Mouse (Mus musculus) layer of hippocampus, postnatal 10 days (tissue): ENCODE results near the gene Abca7. TPM values are rescaled to one million over a fixed set of nuclear protein-coding genes. Genes with fewer than 3 reads are reported as not detected.
"Not testable (repeated sequence)": the region's sequence is repeated elsewhere in the genome, so short reads cannot be mapped to it uniquely, and the experiment has no call there.

Experiments used
- DNase-seq, 2 experiments: peaks; one replicate each; pipeline ENCODE4 v3.0.0; 2021; ENCODE audit warnings: low spot score in 2 of 2
- long read RNA-seq: library from polyadenylated mRNA; stranded (forward); transcript quantifications from one replicate; pipeline ENCODE4 v2.0.0, GENCODE M21; 2023
- total RNA-seq, 2 experiments: library from RNA; stranded (reverse); gene quantifications; 2 replicates each; pipeline ENCODE4 v1.2.3; 2021

The Abca7 gene
- 10 to 100 TPM in 1 of 2 experiments, 1 to 10 TPM in 1; 9.3 to 10.3 TPM for total RNA-seq
- long read RNA-seq, partial matches to known transcripts: 1 of 2 reads
- long read RNA-seq, other reads (novel, unspliced or antisense): 1 of 2 reads

DNA sequence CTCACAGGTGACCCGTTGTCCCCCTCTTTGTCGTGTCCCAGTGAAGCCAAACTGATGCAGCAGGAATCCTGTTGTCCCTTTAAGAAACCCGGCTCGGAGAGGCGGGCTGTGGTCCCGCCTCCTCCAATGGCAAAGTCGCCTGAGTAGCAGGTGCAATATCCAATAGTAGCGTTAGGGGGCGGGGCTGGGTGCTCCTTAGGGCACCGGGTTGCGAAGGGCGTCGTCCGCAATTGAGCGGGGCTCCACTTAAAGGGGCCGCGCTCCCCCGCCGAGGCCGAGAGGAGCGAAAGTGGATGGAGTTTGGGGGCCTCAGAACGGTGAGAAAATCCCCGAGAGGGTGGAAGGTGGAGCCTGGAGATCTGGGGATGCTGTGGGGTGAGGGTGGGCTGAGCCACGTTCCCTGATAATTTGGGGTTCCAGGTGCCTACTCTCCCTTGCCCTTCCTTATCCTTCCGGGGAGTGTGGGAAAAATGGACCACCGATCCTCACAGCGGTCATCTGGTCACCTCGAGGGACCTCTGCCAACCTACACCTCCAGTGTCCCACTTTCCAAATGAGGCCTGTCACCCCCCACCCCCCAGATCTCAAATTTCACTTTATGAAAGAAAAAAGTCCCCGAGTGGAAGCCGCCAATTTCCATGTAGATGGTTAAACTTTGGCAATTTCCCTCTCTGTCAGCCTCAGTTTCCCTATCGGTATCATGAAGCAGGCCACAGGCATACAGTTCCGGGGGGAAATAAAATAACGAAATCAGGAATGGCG, at the start of gene Abca7:
Gene Abca7 (plus strand): TSS at position 223 of the 762 bp plus-strand sequence.
- DNase-seq: peak; percentile 98 to 99

DNA sequence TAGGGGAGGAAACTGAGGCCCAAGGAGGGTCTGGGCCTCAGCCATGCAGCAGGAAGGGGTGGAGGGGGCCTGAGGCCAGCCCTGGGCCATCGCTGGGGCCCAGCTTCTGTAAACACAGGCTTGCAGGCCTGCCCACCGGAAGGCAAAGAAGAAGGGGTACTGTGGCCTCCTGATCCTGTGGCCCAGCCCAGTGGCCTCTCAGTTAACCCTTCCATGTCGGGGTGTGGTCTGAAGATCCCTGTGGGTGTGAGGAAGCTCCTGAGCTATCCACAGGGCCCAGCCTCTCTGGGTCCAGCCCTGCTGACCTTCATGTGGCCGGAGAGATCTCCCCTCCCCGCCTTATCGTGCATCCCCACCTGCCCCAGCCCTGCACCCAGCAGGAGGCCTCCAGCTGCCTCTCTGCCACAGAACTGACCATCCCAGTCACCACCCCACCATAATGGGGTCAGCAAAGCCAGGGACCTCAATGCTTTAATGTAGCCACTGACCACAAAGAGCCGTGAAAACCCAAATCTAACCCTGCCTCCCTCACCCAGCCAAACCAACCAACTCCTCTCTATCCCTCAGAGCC, 49.5 kb upstream of the Abca7 start:
- DNase-seq: no peak

DNA sequence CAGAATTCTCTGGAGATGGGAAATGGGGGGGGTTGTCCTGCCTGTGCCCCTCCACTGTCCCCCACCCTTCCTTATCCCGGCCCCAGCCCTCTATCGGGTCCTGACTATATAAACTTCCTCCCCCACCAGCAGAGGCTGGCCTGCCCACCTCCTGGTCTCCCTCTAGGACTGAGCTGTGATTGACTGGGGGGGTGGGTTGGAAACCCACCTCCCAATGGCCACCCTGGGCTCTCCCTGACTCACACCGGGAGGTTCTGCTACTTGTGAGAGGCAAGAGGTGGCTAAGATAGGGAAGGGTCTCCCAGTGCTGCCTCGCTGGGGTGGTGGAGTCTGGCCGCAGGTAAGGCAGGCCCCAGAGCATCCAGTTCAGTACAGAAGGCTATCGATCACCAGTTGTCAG, 48.8 kb upstream of the Abca7 start:
- DNase-seq: no peak

DNA sequence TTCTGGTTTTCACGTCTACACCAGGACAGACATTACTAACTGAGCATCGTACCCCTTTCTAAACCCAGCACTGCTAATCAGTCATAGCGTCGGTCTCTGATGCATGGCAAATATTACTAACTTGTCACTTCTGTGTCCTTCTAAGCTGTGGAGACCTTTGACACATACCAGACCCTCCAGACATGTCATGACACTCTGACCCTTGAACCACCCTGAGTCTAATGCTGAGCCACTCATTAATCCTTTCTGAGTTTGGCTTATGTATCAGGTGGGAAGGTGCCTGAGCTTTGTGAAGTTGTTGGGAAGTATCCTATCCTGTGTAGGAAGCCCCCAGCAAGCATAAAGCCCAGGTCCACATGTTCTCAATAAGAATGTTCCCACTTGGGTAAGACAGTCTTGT, 46.4 kb upstream of the Abca7 start:
- DNase-seq: no peak

DNA sequence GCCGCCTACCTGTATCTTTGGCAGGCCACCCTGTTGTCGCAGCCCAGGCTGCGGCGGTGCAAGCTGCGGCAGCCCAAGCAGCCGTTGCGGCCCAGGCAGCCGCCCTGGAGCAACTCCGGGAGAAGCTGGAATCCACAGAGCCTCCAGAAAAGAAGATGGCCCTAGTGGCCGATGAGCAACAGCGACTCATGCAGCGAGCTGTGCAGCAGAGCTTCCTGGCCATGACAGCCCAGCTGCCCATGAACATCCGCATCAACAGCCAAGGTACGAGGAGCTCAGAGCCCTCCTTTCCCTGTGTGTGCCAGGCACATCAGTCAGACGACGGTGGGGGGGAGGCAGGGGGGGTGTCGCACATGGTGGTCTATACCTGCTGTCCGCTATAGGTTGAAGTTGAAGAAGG, 45.6 kb upstream of the Abca7 start:
- no peak for DNase-seq

DNA sequence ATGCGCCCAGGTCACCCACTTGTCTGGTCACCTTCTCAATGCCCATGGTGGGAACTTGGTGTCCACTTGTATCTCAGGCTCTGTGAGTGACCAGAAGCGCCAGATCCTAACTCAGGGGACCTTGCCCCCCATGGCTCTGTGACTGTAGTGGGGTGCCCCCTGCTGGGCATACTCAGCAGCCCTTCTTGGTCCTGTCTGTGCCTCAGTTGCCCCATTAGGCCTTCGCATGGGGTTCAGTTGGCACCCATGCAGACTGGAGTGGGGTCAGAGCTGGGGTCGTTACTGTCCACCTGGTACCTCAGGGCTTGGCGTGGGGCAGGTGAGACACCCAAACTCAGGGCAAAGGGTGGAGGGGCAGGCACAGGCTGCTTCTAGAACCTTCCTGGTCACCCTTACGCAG, 42.3 kb upstream of the Abca7 start:
- peak in 1 of 2 experiments; percentile 59 for DNase-seq

DNA sequence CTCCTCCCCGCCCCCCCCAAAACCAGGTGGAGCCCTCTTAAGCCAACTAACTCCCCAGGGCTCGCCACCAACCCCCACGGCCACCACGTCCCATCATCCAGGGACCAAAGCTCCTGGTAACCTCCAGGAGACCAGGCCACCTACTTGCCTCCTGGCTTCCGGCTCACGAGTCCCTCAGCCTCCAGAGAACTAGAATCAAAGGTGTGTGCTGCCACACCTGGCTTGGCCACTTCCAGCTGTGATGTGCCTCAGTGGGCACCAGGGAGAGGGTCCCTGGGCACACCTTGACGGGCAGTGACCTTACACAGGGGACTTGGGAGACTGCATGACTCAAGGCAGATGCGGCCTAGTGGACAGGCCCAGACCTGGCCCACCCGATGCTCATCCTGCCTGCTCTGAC, 40.6 kb upstream of the Abca7 start:
- DNase-seq: no peak

DNA sequence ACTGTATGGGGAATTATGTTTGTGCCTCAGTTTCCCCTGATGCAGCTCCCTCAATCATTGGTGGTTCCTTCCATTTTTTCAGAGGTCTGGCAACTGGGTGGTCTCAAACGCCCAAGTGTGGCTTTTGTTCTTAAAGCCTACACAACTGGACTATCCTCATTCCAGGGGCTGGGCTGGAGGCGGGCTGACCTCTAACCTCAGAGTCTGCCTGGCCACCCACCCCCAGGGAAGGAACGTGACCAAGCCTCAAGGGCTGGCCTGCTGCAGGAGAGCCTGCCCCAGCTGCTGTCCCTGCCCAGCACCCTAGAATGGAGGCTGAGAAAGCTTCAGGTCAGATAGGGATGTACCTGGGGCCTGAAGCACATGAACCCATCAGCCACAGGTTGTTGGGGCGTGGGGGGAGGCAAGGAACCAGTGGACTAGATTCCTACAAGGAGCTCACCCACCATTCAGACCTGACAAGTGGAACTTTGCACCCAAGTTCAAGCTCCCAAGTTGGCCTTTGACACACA, 39.6 kb upstream of the Abca7 start:
- no peak for DNase-seq

DNA sequence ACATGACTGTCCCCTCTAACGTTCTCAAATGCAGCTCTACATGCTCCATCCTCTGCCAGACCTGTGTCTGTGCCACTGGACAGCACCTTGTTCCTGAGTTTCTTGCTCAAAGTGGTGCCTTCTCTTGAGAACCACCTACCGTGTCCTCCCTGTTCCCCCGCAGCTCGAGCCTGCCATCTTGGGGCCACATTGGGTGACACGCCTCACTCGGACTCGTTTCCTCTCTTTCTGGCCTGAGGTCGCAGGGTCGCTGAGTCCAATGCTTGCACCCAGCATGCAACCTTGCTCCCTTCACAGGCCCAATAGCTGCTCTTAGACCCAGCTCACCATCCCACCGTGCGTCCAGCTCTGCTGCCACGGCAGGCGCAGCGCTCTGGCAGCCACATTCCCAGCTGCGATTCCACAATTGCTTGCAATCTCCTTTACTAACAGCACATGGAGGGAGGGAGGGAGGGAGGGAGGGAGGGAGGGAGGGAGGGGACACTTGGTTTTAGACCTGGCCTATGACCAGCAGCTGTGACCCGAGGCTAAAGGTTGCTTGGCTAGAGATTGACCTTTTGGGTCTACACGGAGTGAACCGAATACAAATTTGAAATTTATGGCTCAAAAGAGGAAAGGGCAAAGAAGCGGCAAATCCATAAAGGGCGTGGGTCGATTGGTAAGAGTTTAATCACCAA, 38.0 kb upstream of the Abca7 start:
- DNase-seq: peak; percentile 81 to 85

DNA sequence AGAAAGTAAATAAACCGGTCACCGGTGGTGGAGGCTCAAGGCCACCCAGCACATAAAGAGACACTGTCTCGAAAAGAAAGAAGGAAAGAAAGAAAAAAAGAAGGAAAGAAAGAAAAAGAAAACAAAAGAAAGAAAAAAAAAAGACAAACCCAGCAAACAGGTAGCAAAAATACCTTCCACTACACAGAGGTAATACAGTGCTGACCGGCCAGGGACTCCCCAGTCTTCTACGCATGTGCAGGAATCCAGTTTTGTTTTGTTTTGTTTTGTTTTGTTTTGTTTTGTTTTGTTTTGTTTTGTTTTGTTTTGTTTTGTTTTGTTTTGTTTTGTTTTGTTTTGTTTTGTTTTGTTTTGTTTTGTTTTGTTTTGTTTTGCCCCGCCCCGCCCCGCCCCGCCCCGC, 36.9 kb upstream of the Abca7 start:
- DNase-seq: not testable (repeated sequence)

DNA sequence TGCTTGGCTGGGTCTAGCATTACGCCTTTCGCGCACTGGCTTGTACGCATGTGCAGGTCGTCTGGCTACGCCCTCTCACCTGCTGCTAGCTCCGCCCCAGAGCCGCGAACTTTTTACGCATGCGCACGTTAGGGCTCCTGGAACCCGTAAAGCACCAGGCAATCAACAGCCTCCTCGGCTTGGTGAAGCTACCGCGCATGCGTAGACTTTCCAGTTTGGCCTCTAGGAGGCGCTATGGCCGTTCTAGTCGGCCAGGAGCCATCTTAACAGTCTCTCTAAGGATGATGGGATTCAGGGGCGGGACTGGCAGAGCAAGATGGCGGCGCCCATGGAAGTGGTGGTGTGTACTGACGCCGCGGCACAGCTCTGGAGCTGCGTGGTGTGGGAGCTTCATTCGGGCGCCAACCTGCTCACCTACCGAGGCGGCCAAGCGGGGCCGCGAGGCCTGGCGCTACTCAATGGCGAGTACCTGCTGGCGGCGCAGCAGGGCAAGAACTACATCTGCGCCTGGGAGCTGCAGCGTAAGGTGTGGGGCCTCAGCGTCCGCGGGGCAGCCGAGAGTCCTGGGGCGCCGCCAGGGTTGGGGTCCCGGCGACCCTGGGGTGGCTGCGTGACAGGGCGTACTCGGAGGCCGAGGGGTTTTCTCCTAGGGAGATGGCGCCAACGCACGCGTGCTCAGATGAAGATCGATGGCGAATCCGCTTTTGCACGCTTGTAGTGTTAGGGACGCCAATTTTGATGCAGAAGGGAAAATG, 36.3 kb upstream of the Abca7 start, which contains the start of gene Wdr18:
Gene Wdr18 (plus strand): TSS at position 306 of the 755 bp plus-strand sequence.
- peak; percentile 100 for DNase-seq

DNA sequence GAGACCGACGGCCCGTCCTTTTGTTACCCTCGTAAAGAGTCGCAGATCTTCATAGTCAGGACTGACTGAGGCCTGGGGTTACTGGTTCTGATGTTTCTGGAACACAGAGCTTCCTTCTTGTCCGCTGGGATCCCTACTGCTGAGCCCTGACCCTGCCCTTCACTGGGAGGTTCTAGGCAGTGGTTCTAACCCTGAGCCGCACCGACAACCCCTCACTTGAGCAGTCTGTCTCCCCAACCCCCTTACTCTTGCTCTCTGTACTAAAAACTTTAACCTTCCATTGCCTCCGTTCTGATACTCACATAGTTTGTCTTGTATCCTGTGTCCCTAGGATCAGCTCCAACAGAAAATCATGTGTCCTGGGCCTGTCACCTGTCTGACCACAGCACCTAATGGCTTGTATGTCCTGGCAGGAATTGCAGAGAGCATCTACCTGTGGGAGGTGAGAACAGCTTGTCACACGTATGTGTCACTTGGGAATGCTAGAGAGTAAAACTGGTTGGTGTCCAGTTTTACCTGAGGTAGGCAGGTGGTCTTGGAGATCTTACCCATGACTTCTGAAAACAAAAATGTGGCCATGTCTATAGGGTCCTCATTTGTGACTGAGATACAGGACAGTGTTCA, 35.5 kb upstream of the Abca7 start:
- no peak for DNase-seq

DNA sequence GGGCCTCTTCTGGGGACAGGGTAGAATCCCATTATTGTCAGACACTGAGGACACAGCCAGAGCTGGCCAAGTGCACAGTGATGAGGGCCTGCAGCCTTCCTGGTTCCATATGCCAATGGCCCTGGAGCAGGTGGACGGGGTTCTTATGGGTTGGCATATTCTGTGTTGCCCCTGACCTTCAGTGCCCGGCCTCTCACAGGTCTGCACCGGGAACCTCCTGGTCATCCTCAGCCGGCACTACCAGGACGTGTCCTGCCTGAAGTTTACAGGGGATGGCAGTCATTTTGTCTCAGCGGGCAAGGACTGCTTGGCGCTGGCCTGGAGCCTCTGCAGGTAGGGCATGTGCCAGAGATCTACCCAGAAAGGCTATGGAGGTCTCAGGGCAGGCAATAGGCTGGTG, 31.6 kb upstream of the Abca7 start:
- no peak for DNase-seq

DNA sequence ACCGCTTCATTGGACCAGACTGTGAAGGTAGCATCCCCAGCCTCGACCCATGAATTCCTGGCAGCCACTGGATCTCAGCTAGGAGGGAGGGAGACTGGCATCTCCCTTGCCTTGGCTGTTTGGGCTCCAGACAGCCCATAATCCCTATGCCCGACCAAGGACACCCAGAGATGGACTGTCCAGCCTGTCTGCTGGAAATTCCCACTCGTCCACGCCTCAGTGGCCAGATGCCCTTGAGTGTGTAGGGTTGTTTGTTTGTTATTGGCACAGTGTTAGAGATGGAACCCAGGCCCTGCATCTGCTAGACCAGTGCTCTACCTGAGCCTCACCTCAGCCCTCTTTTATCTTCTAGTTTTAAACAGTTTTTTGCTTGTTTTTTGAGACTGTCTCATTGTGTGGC, 31.0 kb upstream of the Abca7 start:
- DNase-seq: no peak

DNA sequence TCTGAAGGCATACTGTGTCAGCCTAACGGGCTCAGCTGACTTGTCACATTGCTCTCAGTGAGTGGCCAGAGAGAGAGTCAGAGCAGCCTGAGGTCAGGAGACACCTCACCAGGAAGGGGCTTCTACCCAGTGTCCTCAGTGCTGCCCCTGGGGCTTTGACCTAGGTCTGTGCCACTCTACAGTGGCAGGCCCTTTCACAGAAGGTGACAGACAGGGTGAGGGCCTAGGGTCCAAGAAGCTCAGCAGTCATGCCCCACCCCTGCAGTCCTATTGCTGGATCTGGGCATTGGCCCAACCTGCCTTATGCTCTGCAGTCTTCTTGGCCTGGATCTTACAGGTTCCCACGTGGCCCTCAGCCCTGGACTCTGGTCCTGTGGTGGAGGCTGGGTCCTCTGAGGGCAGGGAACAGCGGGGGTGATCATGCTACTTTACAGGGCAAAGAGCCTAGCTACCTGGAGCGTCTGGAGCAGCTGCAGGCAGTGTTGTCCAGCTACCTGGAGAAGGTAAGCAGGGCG, 29.4 kb upstream of the Abca7 start:
- no peak for DNase-seq

DNA sequence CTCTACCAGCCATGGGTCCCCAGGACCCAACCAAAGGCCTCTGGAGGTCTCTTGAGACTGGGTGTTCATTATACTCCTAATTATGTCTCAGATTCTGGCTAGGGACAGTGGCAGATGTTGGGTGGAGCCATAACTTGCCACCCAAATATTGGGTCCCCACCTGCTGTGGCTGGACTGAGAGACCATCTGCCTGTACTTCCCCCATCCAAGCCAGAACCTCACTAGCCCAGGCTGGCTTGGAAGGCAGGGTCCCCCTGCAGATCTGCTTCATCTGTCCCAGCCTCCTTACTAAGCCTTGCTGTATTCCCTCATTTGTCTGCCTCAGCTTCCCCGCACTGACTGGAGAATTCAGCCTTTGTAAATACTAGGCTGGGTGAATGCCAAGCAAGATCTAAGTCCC, 28.1 kb upstream of the Abca7 start:
- no peak for DNase-seq

DNA sequence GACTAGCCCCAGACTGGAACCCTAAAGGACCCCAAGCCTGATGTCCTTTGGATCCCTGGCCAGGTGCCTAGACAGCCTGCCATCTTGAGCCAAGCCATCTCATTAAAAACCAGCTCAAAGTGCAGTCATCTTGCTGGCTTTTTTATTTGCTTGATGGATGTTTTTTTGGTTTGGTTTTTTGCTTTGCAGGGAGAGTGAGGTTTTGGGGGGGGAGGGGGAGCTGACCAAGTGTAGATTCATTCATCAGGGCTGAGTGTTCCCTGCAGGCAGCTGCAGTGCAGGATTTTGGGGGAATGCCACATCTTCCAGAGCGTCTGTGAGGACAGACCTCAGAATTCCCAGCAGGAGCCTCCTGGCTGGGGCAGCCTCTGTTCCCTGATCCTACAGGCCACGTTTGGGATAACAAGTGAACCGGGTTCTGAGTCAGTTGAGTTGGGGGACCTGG, 27.1 kb upstream of the Abca7 start:
- no peak for DNase-seq

DNA sequence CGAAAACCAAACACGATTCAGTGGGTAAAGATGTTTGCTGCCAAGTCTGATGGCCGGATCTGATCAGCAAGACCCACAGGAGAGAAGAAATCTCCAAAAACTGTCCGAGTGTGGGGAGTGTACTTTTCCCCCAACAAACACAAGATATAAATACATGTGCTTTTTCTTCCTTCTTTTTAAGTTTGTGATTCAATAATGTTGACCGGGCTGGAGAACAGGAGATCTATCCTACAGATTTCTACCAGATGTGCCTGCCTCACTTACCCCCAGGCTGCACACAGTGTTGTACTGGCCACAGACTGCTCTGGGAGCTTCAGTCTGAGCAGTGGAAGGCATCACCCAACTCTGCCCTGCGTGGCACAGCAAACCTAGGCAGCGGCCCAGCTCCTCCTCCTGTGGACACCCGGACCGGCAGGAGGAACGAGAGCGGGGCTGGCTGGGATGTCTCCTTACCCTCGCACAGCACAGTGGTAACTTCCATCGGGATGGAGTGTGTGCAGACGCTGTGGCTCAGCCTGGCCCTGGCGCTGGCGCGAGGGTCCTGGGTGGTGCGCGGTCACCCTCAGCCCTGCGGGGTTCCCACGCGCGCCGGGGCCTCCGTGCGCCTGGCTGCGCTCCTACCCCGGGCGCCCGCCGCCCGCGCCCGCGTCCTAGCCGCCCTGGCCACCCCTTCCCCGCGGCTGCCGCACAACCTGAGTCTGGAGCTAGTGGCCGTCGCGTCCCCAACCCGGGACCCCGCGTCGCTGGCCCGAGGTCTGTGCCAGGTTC, 25.7 kb upstream of the Abca7 start, which contains the start of gene Grin3b:
Gene Grin3b (plus strand): TSS at position 301 of the 768 bp plus-strand sequence.
- DNase-seq: no peak

DNA sequence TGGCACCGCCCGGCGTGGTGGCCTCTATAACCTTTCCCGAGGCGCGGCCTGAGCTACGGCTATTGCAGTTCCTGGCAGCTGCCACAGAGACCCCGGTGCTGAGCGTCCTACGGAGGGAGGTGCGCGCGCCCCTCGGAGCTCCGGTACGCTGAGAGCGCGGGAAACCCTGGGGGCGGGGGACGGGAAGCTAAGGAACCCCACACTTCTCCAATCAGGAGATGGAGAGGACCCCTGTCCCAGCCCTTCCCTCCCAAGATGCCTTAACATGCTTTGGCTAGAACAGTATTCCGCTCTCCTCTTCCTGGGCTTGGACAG, 25.2 kb upstream of the Abca7 start:
- DNase-seq: no peak

DNA sequence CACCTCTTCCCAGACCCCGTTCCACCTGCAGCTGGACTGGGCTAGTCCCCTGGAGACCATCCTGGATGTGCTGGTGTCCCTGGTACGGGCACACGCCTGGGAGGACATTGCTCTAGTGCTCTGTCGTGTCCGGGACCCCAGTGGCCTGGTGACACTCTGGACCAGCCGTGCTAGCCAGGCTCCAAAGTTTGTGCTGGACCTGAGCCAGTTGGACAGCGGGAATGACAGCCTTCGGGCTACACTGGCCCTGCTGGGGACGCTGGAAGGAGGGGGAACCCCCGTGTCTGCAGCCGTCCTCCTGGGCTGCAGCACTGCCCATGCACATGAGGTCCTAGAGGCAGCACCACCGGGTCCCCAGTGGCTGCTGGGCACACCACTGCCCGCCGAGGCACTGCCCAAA, 23.5 kb upstream of the Abca7 start:
- no peak for DNase-seq
